Mouse (Mus musculus) hindbrain, embryonic 11.5 days (tissue): ENCODE results near the gene Lalba. TPM values are rescaled to one million over a fixed set of nuclear protein-coding genes. Genes with fewer than 3 reads are reported as not detected.

Experiments used
- ATAC-seq: fragments of 200-750 bp; cut with Nextera tagmentation; 2 replicates; pipeline ENCODE4 v1.8.0; 2017; ENCODE audit warnings: mild to moderate bottlenecking, moderate TSS enrichment, moderate library complexity; ENCODE audit not compliant: low FRiP score
- DNase-seq: peaks from one replicate; pipeline ENCODE4 v3.0.0-alpha.2; 2015; ENCODE audit warnings: low spot score
- H3K27ac ChIP-seq: fragments of 300-500 bp; sonication (generic); 2 replicates; pipeline ENCODE4 v1.5.1; 2014; ENCODE audit warnings: mild to moderate bottlenecking, low read depth, low read length
- H3K27me3 ChIP-seq: fragments of 300-500 bp; sonication (generic); 2 replicates; pipeline ENCODE4 v1.6.1; 2014; ENCODE audit warnings: mild to moderate bottlenecking, low read length, moderate library complexity, mixed read lengths; ENCODE audit not compliant: control insufficient read depth, insufficient read depth
- H3K36me3 ChIP-seq: fragments of 300-500 bp; sonication (generic); 2 replicates; pipeline ENCODE4 v1.6.1; 2014; ENCODE audit warnings: mild to moderate bottlenecking, low read length, moderate library complexity, mixed read lengths; ENCODE audit not compliant: control insufficient read depth, insufficient read depth
- H3K4me1 ChIP-seq: fragments of 300-500 bp; sonication (generic); replicated peaks from 2 replicates; pipeline ENCODE4 v1.6.1; 2014; ENCODE audit warnings: low read length, mixed read lengths; ENCODE audit not compliant: control insufficient read depth, insufficient read depth
- H3K4me2 ChIP-seq: fragments of 300-500 bp; sonication (generic); replicated peaks from 2 replicates; pipeline ENCODE4 v1.6.1; 2014; ENCODE audit warnings: mild to moderate bottlenecking, low read depth, low read length
- H3K4me3 ChIP-seq: fragments of 300-500 bp; sonication (generic); 2 replicates; pipeline ENCODE4 v1.5.1; 2014; ENCODE audit warnings: low read depth, low read length
- H3K9ac ChIP-seq: fragments of 300-500 bp; sonication (generic); 2 replicates; pipeline ENCODE4 v1.6.1; 2014; ENCODE audit warnings: low read depth, low read length
- H3K9me3 ChIP-seq: fragments of 300-500 bp; sonication (generic); 2 replicates; pipeline ENCODE4 v1.6.1; 2016; ENCODE audit warnings: low read length; ENCODE audit not compliant: control insufficient read depth
- WGBS: fragments of 180-500 bp; shearing (Covaris S2); extraction: QIAGEN DNeasy Blood & Tissue Kit; methylation state at CpG from one replicate; pipeline ENCODE4 v1.1.7; 2014; 5-methylcytosine and 5-hydroxymethylcytosine counted together
- polyA plus RNA-seq: library from polyadenylated mRNA; unstranded; fragments of >200 nt; fragmentation: Nextera tagmentation; extraction: Ambion mirVana; gene quantifications from 2 replicates; pipeline ENCODE4 v1.2.1, GENCODE M21; 2014

The Lalba gene
- polyA plus RNA-seq, 1 experiment from 2014 or later = not detected

DNA sequence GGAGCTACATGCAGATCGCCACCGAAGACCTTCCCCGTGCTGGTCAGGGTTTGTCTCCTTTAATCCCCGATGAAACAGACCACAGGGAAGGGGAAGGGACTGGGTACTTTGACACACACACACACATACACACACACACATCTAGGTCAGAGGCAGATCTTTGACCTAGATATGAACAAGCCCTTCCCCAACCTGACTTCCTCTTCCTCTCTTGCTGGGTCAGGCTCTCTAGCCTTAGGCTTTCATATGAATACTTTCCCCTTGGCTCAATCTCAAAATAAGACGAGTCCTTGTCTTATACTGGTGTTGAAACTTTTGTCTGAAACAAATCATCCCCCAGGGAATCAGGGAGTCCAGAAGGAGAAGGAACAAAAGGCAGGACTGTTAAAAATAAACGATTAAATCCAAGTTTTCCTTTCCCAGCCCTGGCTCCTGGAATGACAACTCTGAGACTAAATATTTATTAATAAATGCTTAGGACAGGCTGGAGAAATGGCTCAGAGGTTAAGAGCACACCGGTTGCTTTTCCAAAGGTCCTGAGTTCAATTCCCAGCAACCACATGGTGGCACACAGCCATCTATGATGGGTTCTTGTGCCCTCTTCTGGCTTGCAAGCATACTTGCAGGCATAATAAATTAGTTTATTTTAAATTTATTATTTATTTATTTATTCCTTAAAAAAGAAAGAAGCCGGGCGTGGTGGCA is 23.9 kb upstream of the Lalba start:
- no peak for DNase-seq
- ATAC-seq = no peak
- no peak overlapping the region for H3K27ac ChIP-seq
- H3K4me3 ChIP-seq = no peak overlapping the region
- no peak overlapping the region for H3K4me2 ChIP-seq
- no peaks in the 10 kb centered on the region for H3K27me3 ChIP-seq
- H3K9ac ChIP-seq = no peak overlapping the region
- H3K36me3 ChIP-seq = no peaks in the 10 kb centered on the region
- WGBS = 82% methylated on average over 9 of the region's 9 CpGs
- no peaks in the 10 kb centered on the region for H3K9me3 ChIP-seq
- no peaks in the 10 kb centered on the region for H3K4me1 ChIP-seq

DNA sequence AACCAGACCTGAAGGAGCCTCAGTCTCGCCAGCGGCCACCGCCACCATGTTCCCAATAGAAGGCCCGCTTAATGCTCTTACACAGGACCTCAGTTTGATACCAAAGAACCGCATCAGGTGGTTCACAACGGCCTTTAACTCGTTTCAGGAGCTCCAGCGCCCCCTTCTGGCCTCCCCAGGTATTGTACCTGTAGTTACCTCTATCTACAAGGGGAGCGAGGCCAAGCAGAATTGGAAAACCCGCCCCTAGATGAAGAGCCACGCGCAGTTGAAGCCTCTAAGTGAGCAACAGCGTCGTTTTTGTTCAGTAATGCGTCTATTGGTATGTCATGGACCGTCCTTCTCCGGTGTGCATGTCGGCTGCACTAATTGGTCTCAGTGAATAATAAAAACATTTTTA is 22.0 kb upstream of the Lalba start:
- no peak for ATAC-seq
- no peak overlapping the region for H3K4me2 ChIP-seq
- peak; percentile 84 for DNase-seq
- H3K36me3 ChIP-seq = no peaks in the 10 kb centered on the region
- H3K9ac ChIP-seq = no peak overlapping the region
- H3K4me3 ChIP-seq = no peak overlapping the region
- no peak overlapping the region for H3K27ac ChIP-seq
- no peaks in the 10 kb centered on the region for H3K27me3 ChIP-seq
- no peaks in the 10 kb centered on the region for H3K9me3 ChIP-seq
- H3K4me1 ChIP-seq = no peaks in the 10 kb centered on the region
- WGBS = 17% methylated on average over 18 of the region's 18 CpGs

DNA sequence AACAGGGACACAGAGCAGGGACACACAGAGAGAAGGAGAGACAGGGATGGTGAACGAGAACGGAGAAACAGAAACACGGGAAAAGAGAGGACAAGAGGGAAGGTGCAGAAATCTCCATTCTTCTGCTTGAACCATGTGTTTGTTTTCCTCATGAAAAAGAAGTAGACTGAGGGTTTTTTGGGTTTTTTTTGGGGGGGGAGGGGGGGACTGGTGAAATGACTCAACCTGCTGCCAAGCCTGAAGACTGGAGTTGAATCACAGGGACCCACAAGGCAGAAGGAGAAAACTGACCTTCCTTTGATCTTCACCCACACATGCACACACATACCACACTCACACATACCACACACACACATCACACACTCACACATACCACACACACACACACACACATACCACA is 20.8 kb upstream of the Lalba start:
- H3K4me1 ChIP-seq = no peaks in the 10 kb centered on the region
- no peak overlapping the region for H3K4me3 ChIP-seq
- WGBS = 90% methylated on average over 3 of the region's 3 CpGs
- H3K4me2 ChIP-seq = no peak overlapping the region
- no peak overlapping the region for H3K27ac ChIP-seq
- DNase-seq = no peak
- no peaks in the 10 kb centered on the region for H3K9me3 ChIP-seq
- no peaks in the 10 kb centered on the region for H3K36me3 ChIP-seq
- H3K27me3 ChIP-seq = no peaks in the 10 kb centered on the region
- no peak overlapping the region for H3K9ac ChIP-seq
- no peak for ATAC-seq

DNA sequence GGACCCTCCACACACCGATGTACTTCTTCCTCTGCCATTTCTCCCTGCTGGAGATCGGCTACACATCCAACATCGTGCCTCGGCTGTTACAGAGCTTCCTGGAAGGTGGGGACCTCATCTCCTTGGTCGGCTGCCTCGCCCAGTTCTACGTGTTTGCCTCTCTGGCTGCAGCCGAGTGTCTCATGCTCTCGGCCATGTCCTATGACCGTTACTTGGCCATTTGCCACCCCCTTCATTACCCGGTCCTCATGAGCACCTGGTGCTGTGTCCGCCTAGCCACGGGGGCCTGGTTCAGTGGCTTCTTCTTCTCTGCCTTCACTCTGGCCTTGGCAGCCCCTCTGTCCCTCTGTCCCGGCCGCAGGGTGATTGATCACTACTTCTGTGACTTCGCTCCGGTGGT is 15.1 kb upstream of the Lalba start:
- DNase-seq = no peak
- no peak for ATAC-seq
- no peak overlapping the region for H3K4me3 ChIP-seq
- no peaks in the 10 kb centered on the region for H3K36me3 ChIP-seq
- no peaks in the 10 kb centered on the region for H3K9me3 ChIP-seq
- H3K27me3 ChIP-seq = no peaks in the 10 kb centered on the region
- no peaks in the 10 kb centered on the region for H3K4me1 ChIP-seq
- H3K27ac ChIP-seq = no peak overlapping the region
- no peak overlapping the region for H3K9ac ChIP-seq
- 85% methylated on average over 17 of the region's 17 CpGs for WGBS
- no peak overlapping the region for H3K4me2 ChIP-seq

DNA sequence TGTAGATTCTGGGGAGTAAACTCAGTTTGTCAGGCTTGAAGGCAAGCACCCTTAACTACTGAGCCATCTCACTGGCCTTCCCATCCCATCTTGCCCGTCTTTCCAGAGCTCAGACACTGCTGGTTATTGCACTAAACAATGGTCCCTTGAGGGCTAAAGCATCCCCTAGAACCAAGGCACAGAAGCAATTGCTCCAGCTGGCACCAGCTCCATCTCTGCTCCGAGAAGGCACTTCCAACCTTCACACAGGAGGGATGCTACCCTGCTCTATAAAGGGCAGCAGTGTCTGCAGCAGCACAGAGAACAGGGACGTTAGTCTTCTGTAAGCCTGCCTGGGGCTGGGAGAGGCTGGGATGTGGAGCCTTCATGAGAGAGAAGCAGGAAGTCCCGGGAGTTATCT is 9.6 kb upstream of the Lalba start, which contains the start of gene Olfr279:
Olfr279 (plus strand) TSS at position 301 of the 400 bp plus-strand sequence.
- Histone ChIP-seq H3K27me3 (no peaks in the 10 kb centered on the region), H3K27ac (no peak within 1 kb of the TSS), H3K4me1 (no peaks in the 10 kb centered on the region), H3K36me3 (no peaks in the 10 kb centered on the region), H3K4me3 (no peak within 1 kb of the TSS), H3K9me3 (no peaks in the 10 kb centered on the region), H3K4me2 (no peak within 1 kb of the TSS), H3K9ac (no peak within 1 kb of the TSS)
- ATAC-seq (no peak), DNase-seq (no peak)
- WGBS = 69% methylated on average over 4 of the region's 4 CpGs

DNA sequence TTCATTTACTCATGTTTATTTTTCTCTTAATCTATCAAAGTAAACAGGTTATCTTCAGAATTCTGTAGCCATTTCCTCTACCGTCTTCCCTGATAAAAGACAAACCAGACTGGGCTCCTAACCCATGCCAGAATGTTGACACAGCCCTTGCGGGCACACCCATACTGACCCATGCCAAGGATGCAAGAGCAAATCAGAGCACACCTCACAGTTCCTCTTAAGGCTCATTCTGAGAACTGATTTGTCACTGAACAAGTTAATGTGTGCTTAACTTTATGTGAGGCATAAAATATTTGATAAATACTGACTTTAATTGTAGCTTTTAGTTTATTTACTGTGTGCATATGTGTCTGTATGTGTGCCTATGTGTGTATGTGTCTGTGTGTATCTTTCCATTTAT is 8.8 kb upstream of the Lalba start:
- Histone ChIP-seq H3K9ac (no peak overlapping the region), H3K36me3 (no peaks in the 10 kb centered on the region), H3K4me1 (no peaks in the 10 kb centered on the region), H3K4me2 (no peak overlapping the region), H3K27me3 (no peaks in the 10 kb centered on the region), H3K4me3 (no peak overlapping the region), H3K9me3 (no peaks in the 10 kb centered on the region), H3K27ac (no peak overlapping the region)
- DNase-seq (no peak), ATAC-seq (no peak)
- 90% methylated on average over 2 of the region's 2 CpGs for whole genome bisulfite sequencing

DNA sequence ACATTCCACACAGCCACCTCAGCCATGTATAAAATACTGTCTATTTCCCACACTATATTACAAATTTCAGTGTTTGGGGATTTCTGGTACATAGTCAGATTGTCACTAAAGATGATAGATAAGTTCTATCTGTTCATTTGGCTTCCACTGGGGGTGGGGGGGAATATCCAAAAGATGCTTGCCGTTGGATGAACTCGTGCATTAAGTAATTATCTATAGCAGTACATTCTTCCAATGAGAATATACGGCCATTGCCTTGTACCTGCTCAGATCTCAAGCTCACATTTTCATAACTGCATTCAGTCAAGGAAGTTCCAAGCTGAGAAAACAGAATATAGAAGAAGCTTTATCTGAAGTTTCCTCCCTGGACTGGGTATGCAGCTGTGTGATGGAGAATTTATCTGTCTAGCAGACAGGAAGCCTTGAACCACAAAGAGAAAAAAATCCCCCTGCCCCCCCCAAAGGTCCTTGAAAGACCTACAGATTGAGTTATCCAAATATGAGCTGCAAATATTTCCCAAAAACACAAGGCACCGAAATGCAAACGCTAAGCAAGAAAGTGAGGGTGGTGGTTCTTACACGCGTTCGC is 4.0 kb upstream of the Lalba start:
- Histone ChIP-seq H3K36me3 (no peaks in the 10 kb centered on the region), H3K9ac (no peak overlapping the region), H3K4me2 (no peak overlapping the region), H3K4me1 (no peaks in the 10 kb centered on the region), H3K27me3 (no peaks in the 10 kb centered on the region), H3K27ac (no peak overlapping the region), H3K4me3 (no peak overlapping the region), H3K9me3 (no peaks in the 10 kb centered on the region)
- DNase-seq (no peak), ATAC-seq (no peak)
- 94% methylated on average over 8 of the region's 8 CpGs for WGBS

DNA sequence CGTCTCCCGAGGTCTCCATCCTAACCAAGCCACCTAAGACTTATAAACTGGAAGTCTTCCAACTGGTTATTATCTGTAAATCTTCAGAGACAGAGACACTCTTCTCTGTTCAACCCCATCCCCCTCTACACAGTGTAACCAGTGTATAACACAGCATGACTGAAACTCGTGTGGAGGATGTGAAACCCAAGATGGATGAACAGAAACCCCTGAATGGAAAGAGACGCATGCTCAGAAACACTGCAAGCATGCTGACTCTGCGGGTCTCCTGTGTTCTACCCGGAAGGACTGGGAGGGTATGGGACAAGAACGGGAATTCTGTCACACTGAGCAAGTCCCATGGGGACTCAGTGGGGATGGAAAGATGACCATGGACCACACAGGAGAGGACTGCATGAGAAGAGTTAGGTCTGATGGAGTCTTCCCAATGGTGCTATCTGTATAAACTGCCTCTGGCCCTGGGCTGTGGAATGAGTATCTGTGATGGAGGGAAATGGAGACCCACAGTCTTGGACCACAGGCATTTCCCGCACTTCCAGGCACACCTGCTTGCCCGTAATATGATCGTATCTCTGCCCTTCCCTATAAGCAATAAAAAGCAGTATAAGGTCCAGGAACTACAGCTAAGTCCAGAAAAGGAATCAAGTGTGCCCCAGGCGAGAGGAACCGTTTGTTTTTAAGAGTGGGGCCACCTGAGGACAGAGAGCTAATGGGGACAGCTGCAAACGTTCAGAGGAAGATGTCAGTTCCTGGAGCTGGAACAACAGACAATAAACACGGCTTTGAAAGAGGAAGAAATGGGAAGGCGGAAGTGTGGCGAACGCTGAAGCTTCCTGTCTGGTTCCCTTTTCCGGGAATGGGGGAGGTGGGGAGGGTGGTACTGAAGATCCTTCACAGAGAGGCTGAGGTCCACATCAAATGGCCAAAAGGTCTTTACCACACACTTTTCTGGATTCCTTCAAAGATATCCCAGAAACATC is 1.7 kb upstream of the Lalba start:
- Histone ChIP-seq H3K9ac (no peak overlapping the region), H3K4me1 (no peaks in the 10 kb centered on the region), H3K4me2 (no peak overlapping the region), H3K4me3 (no peak overlapping the region), H3K27me3 (no peaks in the 10 kb centered on the region), H3K9me3 (no peaks in the 10 kb centered on the region), H3K27ac (no peak overlapping the region), H3K36me3 (no peaks in the 10 kb centered on the region)
- 75% methylated on average over 18 of the region's 18 CpGs for WGBS
- ATAC-seq (no peak), DNase-seq (no peak)
